Mouse (Mus musculus) right cerebral cortex, postnatal 4 days (tissue): ENCODE measurements at regions not wholly inside any gene's neighbourhood (a gene's known extent, or its start where the extent isn't known, plus 50 kb on each side); places are given as distances from the start of the nearest gene placed in this dataset.
"Not testable (repeated sequence)": the region's sequence is repeated elsewhere in the genome, so short reads cannot be mapped to it uniquely, and the experiment has no call there.

ENCODE experiments used
- DNase-seq: peaks from one replicate; pipeline ENCODE4 v3.0.0-alpha.2; 2022

DNA sequence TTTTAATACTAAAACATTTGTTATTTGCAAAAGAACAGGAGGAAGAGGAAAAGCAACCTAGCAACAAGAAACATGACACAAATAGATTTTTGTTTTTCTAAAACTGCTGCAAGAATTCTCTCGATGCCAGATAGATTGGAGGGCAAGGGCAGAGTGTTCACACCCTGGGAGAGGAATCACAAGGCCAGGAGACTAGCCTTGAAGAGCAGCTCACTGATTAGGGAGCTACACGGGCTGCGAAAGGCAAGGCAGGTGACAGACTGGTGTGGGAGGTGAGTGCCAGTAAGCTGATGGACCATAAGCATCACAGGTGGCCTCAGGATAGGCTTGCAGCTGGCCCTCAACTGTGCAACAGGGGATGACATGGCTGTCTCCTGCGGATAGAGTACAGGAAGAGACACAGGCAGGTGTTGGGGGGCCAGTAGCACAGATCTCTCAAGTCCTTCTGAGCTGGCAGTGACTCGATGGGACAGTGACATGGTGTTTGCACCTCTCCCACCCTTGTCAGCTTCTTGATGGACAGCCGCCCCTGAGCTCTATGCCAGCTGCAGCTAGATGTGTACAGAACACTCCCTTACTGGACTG, 102.0 kb upstream of the Abca1 start:
- no peak for DNase-seq

- no peak for DNase-seq
Observed at GRCm38 (mm10) chr4:53258975-53259374, 99.3 kb upstream of the Abca1 start.

GRCm38 (mm10) chr4:53256996-53257395, 97.3 kb upstream of the Abca1 start:
- no peak for DNase-seq

DNA sequence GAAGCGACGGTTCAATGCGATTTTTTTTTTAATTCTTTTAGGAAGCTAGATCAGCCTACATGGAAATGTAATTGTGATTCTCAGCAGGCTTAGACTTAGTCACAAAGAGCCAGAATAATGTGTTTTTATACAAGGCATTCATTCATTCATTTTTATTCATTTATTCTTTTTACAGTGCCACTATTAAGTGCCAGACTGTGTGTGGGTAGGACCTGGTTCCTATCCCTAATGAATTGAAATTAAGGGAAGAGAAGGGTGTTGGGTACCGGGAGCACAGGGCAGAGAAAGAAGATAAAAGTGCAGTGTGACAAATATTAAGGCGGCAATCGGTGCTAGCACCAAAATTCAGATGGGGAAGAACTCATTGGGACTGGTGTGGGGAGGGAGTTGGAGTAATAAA, 94.8 kb upstream of the Abca1 start:
- DNase-seq, result no peak

DNA sequence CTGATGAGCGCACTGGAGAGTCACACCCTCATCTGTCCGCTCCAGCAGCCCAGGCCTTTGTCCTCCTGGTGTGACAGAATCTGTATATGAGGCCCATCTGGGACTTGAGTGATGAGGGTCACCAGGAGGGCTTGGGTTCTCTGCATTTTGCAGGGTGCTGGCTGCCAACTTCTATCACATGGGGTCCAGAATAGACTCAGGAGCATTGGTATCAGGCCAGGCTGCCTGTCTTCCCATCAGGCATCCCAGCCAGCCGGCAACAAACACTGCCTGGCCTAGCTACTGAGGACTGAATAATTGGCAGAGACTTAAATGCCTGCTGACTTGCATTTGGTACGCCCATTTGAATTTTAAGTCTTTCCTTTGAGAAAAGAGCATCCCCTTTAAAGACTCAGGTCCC, 94.0 kb upstream of the Abca1 start:
- DNase-seq, result peak; percentile 47

DNA sequence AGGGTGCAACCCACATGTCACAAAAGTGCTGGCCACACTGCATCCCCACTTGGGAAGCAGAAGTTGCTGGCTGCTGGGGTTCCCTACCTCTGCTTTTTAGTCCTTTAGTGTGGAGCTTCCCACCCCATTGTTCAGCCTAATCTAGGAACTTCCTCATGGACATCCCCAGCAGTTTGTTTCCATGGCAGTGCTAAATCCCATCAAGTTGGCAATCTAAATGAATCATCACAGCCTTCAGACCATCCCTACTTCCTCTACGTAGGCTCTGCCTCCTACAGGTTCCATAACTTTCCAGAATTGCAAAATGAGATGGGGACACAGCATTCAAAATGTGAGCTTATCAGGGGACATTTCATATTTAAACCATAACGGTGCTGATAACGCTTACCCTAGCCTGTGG, 90.6 kb upstream of the Abca1 start:
- no peak for DNase-seq

GRCm38 (mm10) chr4:53246083-53246747, 86.5 kb upstream of the Abca1 start:
- no peak for DNase-seq

- DNase-seq, result no peak
Observed at GRCm38 (mm10) chr4:53245553-53245952, 85.9 kb upstream of the Abca1 start.

DNA sequence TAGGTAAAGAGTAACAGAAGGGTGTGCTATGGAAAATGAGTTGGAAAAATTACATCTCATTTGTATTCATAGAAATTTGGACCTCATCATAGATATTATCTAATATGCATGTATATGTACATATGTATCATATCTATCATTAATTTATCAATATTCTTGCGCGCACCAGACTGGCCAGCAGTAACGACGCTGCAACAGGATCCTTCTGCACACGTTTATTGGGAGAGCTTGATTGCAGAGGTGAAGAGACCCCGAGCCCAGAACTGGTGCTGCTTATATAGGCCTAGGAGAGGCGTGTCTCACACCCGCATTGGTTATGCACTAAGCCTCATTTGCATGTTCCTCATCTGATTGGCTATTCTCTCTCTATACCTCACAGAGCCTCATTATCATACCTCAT, 83.8 kb upstream of the Abca1 start:
- not testable (repeated sequence) for DNase-seq

GRCm38 (mm10) chr4:53239856-53240255, 80.2 kb upstream of the Abca1 start:
- no peak for DNase-seq

- DNase-seq, result no peak
Observed at GRCm38 (mm10) chr4:53238314-53239259, 78.9 kb upstream of the Abca1 start.

DNA sequence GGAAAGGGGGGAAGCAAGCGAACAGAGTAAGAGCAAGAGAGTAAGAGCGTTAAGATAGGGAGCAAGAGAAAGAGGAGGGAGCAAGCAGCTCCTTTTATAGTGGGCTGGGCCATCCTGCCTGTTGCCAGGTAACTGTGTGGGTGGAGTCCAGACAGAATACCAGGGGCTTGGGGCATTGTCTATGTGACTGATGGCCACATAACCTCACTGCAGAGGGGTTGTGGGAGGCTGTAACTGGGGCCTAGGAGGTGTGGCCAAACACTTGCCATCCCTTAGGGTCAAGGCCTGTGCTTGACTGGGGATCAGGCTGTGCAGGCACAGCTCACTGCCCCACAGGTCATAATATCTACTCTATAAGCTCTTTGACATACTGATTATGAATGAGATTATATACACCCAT, 76.2 kb upstream of the Abca1 start:
- DNase-seq, result no peak

DNA sequence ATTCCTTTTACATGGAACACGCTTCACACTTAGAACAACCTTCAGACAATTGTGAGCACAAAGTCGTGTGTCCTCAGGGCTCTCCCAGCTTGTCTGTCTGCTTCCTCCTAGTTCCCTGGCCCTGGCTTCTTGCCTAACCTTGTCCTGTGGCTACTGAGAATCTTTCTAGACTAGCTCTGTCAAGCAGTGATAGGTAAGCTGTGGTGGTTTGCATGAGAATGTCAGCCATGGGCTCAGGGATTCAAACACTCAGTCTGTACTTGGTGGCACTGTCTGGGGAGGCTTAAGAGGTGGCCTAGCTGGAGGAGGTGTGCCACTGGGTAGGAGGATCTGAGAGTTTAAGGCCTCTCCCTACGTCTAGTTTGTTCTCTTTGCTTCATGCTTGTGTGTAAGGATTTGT, 72.7 kb upstream of the Abca1 start:
- DNase-seq, result no peak

- no peak for DNase-seq
Observed at GRCm38 (mm10) chr4:53231867-53232266, 72.2 kb upstream of the Abca1 start.

- no peak for DNase-seq
Observed at GRCm38 (mm10) chr4:53231046-53231445, 71.4 kb upstream of the Abca1 start.

DNA sequence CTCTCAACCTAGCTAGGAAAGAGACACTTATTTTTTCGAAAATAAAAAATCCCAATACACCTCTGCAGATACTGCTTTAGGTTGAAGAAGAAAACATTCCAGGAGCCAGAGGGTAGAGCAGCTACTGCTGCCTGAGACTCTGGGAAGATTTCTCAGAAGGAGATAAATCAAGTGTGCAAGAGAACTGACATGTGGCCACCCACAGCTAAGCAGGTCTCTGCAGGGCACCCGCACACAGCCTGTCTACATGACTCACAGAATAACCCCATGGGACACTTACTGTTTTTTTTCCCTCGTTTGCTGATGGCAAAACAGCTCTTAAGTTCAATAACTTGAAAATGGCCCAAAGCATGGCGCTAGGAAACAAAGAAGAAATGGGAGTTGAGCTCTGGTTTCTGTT, 68.7 kb upstream of the Abca1 start:
- no peak for DNase-seq

DNA sequence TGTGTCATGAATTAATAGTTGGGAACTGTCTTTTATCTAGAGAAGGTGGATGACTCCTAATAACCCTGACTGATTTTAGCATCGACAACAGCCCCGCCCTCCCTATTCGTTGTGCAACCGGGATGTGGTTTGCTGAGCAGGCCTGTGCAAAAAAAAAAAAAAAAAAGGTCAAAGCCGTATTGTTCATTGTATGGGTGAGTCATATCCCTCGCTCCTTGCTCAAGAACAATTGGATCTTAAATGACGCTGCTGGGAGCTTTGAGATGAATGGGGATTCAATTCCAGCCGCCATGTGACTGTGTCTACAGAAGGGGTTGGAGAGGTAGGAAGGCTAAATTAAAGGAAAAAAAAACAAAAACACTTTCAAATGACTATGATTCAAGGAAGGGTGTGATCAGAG, 68.1 kb upstream of the Abca1 start:
- no peak for DNase-seq

DNA sequence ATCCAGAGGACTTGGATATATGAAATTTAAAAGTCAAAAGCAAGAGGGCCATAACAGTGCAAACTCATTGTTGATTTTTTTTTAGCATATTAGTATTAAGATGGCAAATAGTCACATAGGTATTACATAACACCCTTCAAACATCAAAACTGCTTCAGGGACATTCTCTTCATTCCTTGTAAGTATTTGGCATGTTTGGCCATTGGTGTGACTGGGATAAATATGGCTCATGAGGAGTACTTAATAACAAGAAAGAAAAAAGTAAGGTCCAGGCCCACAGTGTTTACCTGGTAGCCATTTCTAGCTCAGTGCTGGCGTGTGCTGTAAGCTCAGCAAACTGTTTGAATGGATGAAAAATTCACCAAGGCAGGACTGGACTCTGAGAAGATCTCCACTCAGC, 67.4 kb upstream of the Abca1 start:
- DNase-seq, result no peak

DNA sequence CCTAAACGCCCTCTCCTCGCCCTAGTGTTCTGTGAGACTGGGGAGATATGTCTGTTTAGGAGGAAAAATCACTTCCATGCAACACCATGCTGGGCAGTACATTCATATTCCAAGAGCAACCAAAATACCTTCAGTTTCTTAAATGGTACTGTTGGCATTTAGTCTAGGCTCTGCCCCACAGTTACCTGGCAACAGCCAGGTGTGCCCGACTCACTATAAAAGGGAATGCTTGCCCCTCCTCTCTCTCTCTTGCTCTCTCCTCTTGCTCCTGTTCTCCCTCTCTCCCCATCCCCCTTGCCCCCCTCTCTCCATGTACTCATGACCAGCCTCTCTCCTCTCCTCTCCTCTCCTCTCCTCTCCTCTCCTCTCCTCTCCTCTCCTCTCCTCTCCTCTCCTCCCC, 66.7 kb upstream of the Abca1 start:
- DNase-seq, result no peak

- DNase-seq, result no peak
Observed at GRCm38 (mm10) chr4:53223379-53223778, 63.7 kb upstream of the Abca1 start.

DNA sequence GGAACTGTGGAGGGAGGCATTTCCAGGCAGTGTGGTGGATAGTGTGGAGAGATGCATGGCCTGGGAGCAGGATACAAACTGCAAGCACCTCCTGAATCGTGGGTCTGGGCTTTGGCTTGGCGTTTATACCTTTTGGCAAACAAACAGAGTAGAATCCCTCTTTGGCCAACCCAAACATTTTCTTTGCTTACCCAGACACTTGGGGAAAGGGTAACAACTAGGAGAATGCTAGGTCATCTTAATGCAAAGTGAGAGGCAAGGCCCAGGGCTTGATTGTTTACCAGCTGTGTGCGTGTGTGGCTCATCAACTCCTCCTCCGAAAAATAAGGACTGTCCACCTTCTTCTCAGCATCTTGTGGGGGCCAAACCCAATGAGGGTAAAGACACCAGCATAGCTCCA, 61.1 kb upstream of the Abca1 start:
- DNase-seq, result no peak

DNA sequence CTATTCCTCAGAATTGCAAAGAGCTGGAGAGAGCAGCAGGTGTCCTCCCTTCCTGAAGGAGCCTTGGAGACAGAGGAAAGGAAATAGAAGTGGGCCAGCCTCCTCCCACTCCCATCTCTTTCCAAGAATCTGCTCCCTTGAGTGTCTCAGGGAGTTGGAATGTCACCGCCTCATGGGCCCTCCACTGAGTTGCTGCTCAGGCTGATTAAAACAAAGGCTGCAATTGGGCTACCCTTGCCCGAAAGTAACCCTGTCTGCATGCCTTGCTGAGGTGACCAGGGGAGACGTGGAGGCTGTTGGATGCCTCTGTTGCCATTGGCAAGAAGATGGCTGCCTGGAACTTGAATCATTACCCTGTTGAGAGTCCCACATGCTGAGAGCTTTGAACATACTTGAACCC, 59.7 kb upstream of the Abca1 start:
- DNase-seq, result no peak

DNA sequence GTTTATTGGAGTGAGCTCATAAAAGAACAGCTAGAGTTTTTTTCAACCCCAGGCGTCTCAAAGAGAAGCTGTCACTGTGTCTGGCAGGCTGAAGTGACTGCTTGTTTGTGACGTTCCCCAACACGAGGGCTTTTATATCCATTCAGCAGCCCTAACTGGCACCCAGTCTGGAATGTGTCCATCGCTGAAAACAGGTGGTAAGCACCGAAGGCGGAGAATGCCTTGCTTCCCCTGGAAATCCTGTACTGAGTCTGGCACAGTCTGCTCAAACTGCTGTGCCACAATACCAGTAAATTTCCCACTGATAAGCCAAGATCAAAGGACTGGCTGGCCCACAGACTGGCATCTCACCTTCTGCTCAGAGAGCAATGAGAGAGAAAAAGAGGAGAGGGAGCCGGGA, 59.1 kb upstream of the Abca1 start:
- DNase-seq, result peak; percentile 42

DNA sequence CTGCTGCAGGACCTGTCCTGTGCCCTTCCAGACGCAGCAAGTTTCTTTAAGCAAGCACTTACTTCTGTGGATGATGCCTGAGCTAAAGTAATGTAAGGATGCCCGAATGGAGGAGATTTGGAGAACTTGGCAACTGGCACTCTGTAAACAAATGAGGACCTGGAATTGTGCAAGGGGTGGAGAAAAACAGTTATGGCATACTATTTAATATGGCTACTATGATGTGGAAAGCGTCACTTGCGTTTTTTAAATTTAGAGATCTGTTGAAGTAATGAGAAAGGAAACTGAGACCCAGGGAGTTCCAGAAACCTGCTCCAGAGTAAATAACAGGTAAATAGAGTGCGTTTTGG, 58.6 kb upstream of the Abca1 start:
- DNase-seq, result no peak
